Mouse (Mus musculus) adrenal gland, postnatal 14 days (tissue): Measurements from ENCODE around the gene Acp5. TPM values are rescaled to one million over a fixed set of nuclear protein-coding genes. Genes with fewer than 3 reads are reported as not detected.

Source experiments
- DNase-seq: peaks from one replicate; pipeline ENCODE4 v3.0.0; 2021; ENCODE audit warnings: mixed read lengths
- total RNA-seq: library from RNA; stranded (reverse); gene quantifications from 2 replicates; pipeline ENCODE4 v1.2.3, GENCODE M21; 2021

Gene Acp5
- total RNA-seq, 1 experiment from 2014 or later = 39.2 TPM

DNA sequence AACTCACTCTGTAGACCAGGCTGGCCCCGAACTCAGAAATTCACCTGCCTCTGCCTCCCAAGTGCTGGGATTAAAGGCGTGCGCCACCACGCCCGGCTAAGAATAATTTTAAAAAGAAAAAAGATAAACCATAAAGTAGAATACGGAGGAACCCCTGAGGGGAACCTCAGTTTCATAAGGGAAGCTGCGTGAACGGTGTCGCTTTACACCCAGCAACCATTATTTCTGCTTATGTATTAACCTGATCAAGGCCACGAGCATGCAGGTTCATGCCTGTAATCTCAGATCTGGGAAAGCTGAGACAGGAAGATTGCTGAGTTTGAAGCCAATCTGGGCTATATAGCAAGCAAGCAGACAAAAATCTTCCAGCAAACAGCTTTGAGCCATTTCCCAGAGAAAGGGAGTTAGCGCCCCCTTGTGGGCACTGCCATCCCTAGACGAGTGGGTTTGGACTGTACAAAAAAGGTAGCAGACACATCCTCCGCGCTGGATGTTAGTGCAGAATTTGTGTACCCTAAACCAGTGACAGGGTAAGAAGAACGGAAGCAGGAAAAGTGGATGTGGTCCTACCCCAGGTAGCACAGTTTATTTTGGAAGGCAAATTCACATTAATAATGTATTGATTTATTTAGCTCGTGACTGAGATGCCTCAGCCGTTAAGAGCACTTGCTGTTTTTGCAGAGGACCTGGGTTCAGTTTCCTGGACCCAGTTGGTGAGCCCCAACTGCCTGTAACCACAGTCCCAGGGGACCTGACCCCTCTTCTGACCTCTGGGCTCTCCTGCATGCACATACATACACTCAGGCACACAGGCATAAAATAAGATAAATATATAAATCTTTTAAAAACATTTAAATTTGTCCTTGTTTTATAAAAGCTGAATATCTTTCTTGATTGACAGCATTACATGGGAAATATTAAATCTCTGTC lies 7.9 kb upstream of the Acp5 start:
- peak; percentile 94 for DNase-seq

- no peak for DNase-seq
These were observed 4.2 kb upstream of the Acp5 start for GRCm38 (mm10) chr9:22139746-22140145.

DNA sequence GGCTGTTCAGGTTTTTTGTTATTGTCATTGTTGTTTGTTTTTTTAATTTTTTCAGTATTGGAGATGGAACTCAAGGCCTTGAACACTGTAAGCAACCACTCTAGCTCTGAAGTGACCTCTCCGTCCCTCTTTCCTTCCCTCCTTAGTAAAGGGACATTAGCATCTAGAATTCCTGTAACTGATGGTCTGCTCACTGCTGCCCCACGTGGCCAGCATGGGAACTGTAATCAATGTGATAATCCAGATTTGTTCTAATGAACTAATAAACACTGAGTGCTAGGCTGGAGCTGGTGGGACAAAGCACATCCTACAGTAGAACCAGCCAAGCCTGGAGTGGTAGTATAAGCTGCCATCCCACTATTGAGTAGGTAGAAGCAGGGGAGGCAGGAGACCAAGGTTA lies 3.0 kb upstream of the Acp5 start:
- no peak for DNase-seq

GRCm38 (mm10) chr9:22136765-22137547 lies 1.4 kb upstream of the Acp5 start:
- peak; percentile 74 for DNase-seq

GRCm38 (mm10) chr9:22134988-22135643 lies 395 bp downstream of the Acp5 start:
- DNase-seq = peak; percentile 72

DNA sequence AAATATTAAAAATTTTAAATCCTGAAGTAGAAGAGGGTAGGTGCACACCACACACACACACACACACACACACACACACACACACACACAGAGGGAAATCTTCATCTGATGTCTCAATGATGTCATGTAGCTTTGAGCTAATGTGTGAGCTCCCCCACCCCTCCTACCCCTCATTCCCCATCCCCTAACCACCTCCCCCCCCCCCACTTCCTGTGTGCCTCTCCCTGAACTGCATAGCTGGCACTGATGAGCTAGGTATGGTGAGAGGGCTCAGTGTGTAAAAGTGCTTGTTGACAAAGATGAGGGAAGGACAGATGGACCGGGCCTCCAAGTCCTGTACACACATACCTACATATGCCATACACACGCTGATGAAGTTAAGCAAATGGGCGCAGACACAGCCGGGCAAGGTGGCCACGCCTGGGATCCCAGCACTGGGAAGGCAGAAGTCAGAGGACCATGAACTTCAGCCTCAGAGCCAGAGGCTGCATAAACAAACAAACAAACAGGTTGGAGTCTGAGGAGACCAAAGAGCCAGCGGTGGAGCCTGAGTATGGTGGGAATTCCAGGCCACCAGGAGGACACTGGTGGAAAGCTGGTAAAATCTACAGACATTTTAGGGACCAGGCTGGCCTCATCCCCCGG lies 1.1 kb downstream of the Acp5 start:
- DNase-seq = no peak

- no peak for DNase-seq
These were observed 3.3 kb downstream of the Acp5 start for GRCm38 (mm10) chr9:22132220-22132619.

DNA sequence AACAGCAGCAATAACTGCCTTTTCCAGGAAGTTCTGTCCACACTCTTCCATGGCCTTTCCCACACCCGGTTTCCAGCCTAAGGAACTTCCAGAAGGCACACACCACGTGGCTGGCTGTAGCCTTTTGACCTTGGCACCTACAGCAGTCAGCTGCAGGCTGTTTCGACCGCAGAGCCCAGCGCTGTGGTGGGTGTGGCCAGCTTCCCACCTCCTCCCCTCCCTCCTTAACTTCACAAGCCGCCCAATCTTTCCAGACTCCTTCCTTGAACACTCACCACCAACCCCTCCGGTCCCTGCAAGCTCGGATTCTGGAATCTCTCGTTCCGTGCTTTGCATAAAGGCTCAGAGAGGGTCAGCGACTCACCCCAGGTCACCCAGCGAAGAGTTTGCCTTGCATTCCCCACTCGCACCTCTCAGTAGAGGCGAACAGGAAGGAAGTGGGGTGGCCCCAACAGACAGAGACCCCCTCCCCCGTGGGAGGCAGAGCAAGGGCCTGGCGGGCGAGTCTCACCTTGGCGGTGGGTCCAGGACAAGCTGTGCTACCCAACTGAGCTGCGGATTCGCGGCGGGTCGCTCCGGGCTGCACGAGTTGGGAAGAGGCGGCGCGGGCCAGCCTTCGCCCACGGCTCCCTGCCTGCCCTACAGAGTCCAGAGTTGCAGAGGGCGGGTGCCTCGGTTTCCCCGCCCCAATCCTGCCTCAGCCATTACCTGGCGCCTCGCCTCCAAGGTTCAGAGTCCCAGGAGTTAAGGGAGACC lies 4.1 kb downstream of the Acp5 start:
- DNase-seq = peak; percentile 69

DNA sequence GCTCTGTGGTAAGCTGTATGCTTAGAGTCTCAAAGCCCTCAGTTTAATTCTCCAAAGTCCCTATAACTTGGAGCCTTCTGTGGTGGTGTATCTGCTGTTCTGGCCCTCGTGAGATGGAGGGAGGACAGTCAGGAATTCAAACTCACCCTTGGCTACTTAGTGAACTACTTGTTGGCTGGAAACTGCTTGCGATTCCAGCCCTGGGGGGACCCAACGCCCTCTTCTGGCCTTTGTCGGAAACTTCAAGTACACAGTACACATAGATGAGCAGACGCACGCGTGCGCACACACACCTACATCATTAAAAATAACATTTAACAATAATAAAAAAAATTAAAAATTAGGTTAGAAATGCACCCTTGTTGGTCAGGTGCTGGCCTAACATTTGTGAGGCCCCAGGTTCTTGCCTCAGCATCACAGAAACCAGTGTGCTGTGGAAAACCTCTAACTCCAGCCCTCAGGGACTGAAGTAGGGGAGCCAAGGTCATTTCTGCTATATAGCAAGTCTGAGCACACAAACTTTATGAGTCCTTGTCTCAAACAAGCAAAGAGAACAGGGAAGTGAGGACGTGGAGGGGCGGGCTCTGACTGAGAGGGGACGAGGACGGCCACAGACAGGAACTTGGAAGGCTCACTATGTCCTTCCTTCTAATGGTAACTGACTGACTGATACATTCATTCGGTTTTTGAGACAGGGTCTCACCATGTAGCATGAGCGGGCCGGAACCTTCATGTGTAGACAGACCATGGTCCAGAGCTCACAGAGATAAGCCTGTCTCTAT lies 10.1 kb downstream of the Acp5 start:
- DNase-seq = no peak

GRCm38 (mm10) chr9:22124169-22124568 lies 11.3 kb downstream of the Acp5 start:
- DNase-seq = no peak

GRCm38 (mm10) chr9:22123069-22123609 lies 12.4 kb downstream of the Acp5 start:
- DNase-seq = no peak

GRCm38 (mm10) chr9:22122005-22122404 lies 13.5 kb downstream of the Acp5 start:
- DNase-seq = no peak

DNA sequence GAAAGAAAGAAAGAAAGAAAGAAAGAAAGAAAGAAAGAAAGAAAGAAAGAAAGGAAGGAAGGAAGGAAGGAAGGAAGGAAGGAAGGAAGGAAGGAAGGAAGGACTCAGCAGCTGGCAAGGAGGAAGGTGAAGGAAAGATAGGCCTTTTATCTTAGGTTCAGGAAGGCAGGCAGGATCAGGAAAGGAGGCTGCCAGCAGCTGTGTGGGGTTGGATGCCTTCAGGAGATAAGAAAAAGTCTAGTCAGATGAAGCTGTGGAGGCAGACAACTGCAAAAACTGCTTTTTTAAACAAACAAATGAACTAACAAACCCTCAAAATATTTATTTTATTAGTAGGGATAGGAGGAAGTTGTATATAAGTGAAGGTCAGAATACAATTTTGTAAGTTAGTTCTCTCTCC lies 14.0 kb downstream of the Acp5 start:
- DNase-seq = no peak

DNA sequence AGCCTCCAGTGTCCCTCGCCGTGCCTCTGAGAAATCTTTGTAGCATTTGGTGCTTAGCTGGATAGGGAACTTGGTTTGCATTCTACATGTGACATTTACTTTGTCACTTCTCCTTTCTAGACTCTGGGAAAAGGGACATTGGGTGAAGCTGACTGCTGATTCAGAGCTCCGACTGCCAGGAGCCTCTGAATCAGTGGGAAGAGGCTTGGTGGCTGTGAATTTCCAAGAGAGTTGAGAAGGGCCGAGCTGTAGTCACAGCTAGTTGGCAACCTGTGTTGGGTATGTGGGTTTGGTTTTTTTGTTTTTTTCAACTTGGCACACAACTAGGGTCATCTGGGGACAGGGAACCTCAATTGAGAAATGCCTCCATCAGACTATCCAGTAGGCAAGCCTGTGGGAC lies 16.0 kb downstream of the Acp5 start:
- peak; percentile 43 for DNase-seq

DNA sequence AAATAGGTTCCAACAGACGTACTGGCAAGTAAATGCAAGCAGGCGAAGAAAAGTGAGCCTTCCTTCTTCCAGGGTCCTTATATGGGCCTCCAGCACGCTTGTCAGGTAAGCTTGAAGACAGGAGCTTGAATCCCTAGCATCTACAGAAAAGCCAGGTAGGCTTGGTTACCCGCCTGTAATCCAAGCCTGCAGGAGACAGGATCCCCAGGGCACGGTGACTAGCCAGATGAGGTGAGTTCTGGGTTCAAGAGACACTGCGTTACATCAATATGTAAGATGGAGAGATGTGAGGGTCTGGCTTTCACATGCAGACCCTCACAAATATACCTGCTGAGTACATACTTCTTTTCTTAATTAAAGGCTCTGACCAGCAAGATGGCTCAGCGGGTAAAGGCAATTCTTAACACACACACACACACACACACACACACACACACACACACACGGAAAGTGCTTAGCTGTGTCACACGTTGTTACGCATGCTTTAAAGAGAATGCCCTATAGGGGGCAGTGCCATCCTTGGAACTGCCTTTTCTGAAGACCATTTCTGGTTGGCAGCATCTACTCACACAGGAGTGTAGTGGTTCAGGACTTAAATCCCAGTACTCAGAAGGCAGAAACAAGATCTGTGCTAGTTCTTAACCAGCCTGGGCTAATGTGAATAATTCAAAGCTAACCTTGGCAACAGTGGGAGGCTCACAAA lies 17.6 kb downstream of the Acp5 start:
- peak; percentile 78 for DNase-seq

DNA sequence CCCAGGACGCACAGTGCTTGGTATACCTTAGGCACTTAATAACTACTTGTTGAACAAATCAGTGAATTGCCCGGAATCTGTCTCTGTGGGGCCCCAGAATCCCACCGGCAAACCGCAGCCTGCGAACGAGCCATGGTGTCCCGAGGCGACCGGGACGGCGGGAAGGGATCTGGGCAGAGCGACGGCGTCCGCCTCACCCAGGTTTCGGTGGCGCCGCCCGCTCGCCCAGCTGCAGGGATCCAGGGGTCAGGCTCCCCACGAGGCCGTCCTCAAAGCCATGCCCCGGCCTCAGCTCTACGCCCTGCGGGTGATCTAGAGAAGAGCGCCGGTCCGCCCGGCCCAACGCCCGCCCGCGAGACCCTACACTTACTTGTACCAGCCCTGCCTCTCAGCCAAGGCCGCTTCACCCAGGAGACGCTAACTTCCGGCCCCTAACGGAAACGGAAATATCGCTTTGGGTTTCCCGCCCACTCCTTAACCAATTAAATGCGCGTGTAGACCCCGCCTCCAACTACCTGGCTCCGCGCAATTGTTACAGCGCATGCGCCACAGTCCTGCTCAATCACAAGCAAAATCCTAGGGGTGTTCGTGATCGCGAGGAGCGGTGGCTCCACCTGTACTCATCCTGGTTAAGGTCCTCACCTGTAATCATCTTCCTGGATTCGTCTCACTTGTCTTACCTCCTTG lies 18.6 kb downstream of the Acp5 start, which contains the start of gene Elof1:
TSS of gene Elof1 (minus strand) at position 433 of the 687 bp plus-strand sequence.
- peak; percentile 95 for DNase-seq

GRCm38 (mm10) chr9:22116086-22116485 lies 19.4 kb downstream of the Acp5 start:
- DNase-seq = peak; percentile 39

DNA sequence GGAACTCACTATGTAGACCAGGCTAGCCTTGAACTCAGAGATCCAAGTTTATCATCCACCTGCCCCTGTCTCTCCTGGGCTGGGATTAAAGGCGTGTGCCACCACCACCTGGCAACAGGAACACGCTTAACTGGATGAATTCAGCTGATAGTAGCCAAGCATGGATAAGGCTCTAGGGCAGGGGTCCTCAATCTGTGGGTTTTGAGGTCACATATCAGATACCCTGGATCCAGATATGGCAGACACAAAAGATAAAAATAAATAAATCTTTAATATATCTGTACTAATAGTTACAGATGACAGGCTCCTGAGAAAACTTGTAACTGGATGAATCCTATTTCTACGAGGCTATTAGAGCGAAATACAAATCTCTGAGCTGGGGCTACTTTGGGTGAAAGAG lies 19.9 kb downstream of the Acp5 start:
- DNase-seq = no peak

DNA sequence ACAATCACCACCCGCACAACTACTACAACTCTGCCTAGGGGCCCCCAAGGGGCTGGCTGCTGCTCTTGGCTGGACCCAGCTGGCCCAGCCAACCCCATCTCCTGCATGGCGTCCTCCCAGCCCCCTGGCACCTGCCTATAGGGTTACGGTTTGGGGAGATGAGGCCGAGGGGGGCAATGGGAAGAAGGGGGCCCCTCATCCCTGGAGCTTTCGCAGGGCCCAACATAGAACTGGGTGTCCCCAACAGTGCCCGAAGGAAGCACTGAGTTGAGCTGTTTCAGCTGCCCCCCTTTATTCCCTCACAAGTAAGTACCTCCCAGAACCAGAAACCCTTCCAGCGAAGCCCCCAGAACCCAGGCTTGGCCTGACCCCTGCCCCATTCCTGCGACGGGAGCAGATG lies 27.3 kb downstream of the Acp5 start:
- no peak for DNase-seq
